Mouse (Mus musculus): Measurements from ENCODE around the gene Saa1. TPM values are rescaled to one million over a fixed set of nuclear protein-coding genes. Genes with fewer than 3 reads are reported as not detected.
"Not testable (repeated sequence)": the region's sequence is repeated elsewhere in the genome, so short reads cannot be mapped to it uniquely, and the experiment has no call there.

The Saa1 gene
- polyA plus RNA-seq, 1 experiment from 2014 or later, result 0.23 TPM

- Histone ChIP-seq H3K4me1 (ENCODE audit: control insufficient read depth, insufficient read depth, low read length) (no peaks in the 10 kb centered on the region), H3K9me3 (replicated peaks; ENCODE audit: control insufficient read depth, low read length, poor library complexity, severe bottlenecking) (no peaks in the 10 kb centered on the region), H3K9ac (ENCODE audit: low read depth, low read length) (no peak overlapping the region), H3K27me3 (ENCODE audit: control insufficient read depth, insufficient read depth, low read depth, low read length) (no peaks in the 10 kb centered on the region), H3K4me3 (ENCODE audit: low read depth, low read length) (no peak overlapping the region), H3K27ac (ENCODE audit: low read length) (no peak overlapping the region), H3K4me2 (ENCODE audit: low read length) (no peak overlapping the region), H3K36me3 (ENCODE audit: control insufficient read depth, insufficient read depth, low read length) (no peaks in the 10 kb centered on the region)
- WGBS, result 22% methylated on average over 3 of the region's 3 CpGs
- no peak for ATAC-seq
Observed at GRCm38 (mm10) chr7:46748459-46748858, 5.7 kb upstream of the Saa1 start.

- 90% methylated on average over 7 of the region's 7 CpGs for WGBS
- no peak overlapping the region for H3K4me2 ChIP-seq (ENCODE audit: low read length)
- no peaks in the 10 kb centered on the region for H3K36me3 ChIP-seq (ENCODE audit: control insufficient read depth, insufficient read depth, low read length)
- no peaks in the 10 kb centered on the region for H3K27me3 ChIP-seq (ENCODE audit: control insufficient read depth, insufficient read depth, low read depth, low read length)
- H3K4me3 ChIP-seq (ENCODE audit: low read depth, low read length), result no peak overlapping the region
- ATAC-seq, result no peak
- no peak overlapping the region for H3K9ac ChIP-seq (ENCODE audit: low read depth, low read length)
- H3K9me3 ChIP-seq (replicated peaks; ENCODE audit: control insufficient read depth, low read length, poor library complexity, severe bottlenecking), result no peaks in the 10 kb centered on the region
- no peak overlapping the region for H3K27ac ChIP-seq (ENCODE audit: low read length)
- no peaks in the 10 kb centered on the region for H3K4me1 ChIP-seq (ENCODE audit: control insufficient read depth, insufficient read depth, low read length)
Observed at GRCm38 (mm10) chr7:46746381-46746780, 3.6 kb upstream of the Saa1 start.

GRCm38 (mm10) chr7:46745816-46746215, 3.0 kb upstream of the Saa1 start:
- 83% methylated on average over 3 of the region's 3 CpGs for WGBS
- no peak overlapping the region for H3K27ac ChIP-seq (ENCODE audit: low read length)
- H3K36me3 ChIP-seq (ENCODE audit: control insufficient read depth, insufficient read depth, low read length), result no peaks in the 10 kb centered on the region
- no peak for ATAC-seq
- H3K4me1 ChIP-seq (ENCODE audit: control insufficient read depth, insufficient read depth, low read length), result no peaks in the 10 kb centered on the region
- H3K4me3 ChIP-seq (ENCODE audit: low read depth, low read length), result no peak overlapping the region
- H3K4me2 ChIP-seq (ENCODE audit: low read length), result no peak overlapping the region
- no peaks in the 10 kb centered on the region for H3K27me3 ChIP-seq (ENCODE audit: control insufficient read depth, insufficient read depth, low read depth, low read length)
- H3K9ac ChIP-seq (ENCODE audit: low read depth, low read length), result no peak overlapping the region
- no peaks in the 10 kb centered on the region for H3K9me3 ChIP-seq (replicated peaks; ENCODE audit: control insufficient read depth, low read length, poor library complexity, severe bottlenecking)

- H3K9ac ChIP-seq (ENCODE audit: low read depth, low read length); H3K27ac ChIP-seq (ENCODE audit: low read length); H3K9me3 ChIP-seq (replicated peaks; ENCODE audit: control insufficient read depth, low read length, poor library complexity, severe bottlenecking); H3K36me3 ChIP-seq (ENCODE audit: control insufficient read depth, insufficient read depth, low read length); H3K27me3 ChIP-seq (ENCODE audit: control insufficient read depth, insufficient read depth, low read depth, low read length); H3K4me2 ChIP-seq (ENCODE audit: low read length); H3K4me3 ChIP-seq (ENCODE audit: low read depth, low read length); H3K4me1 ChIP-seq (ENCODE audit: control insufficient read depth, insufficient read depth, low read length); ATAC-seq: not testable (repeated sequence)
- WGBS, result 80% methylated on average over 5 of the region's 5 CpGs
Observed at GRCm38 (mm10) chr7:46740041-46740440, 2.7 kb downstream of the Saa1 start.

- no peaks in the 10 kb centered on the region for H3K27me3 ChIP-seq (ENCODE audit: control insufficient read depth, insufficient read depth, low read depth, low read length)
- no peak for ATAC-seq
- H3K4me2 ChIP-seq (ENCODE audit: low read length), result no peak overlapping the region
- no peak overlapping the region for H3K4me3 ChIP-seq (ENCODE audit: low read depth, low read length)
- no peaks in the 10 kb centered on the region for H3K4me1 ChIP-seq (ENCODE audit: control insufficient read depth, insufficient read depth, low read length)
- H3K9ac ChIP-seq (ENCODE audit: low read depth, low read length), result no peak overlapping the region
- H3K27ac ChIP-seq (ENCODE audit: low read length), result no peak overlapping the region
- no peaks in the 10 kb centered on the region for H3K9me3 ChIP-seq (replicated peaks; ENCODE audit: control insufficient read depth, low read length, poor library complexity, severe bottlenecking)
- no peaks in the 10 kb centered on the region for H3K36me3 ChIP-seq (ENCODE audit: control insufficient read depth, insufficient read depth, low read length)
- 88% methylated on average over 12 of the region's 12 CpGs for WGBS
Observed at GRCm38 (mm10) chr7:46738561-46739460, 4.0 kb downstream of the Saa1 start.

- Histone ChIP-seq H3K27me3 (ENCODE audit: control insufficient read depth, insufficient read depth, low read depth, low read length) (no peaks in the 10 kb centered on the region), H3K4me3 (ENCODE audit: low read depth, low read length) (no peak overlapping the region), H3K4me2 (ENCODE audit: low read length) (no peak overlapping the region), H3K4me1 (ENCODE audit: control insufficient read depth, insufficient read depth, low read length) (no peaks in the 10 kb centered on the region), H3K27ac (ENCODE audit: low read length) (no peak overlapping the region), H3K36me3 (ENCODE audit: control insufficient read depth, insufficient read depth, low read length) (no peaks in the 10 kb centered on the region), H3K9ac (ENCODE audit: low read depth, low read length) (no peak overlapping the region), H3K9me3 (replicated peaks; ENCODE audit: control insufficient read depth, low read length, poor library complexity, severe bottlenecking) (no peaks in the 10 kb centered on the region)
- 94% methylated on average over 2 of the region's 2 CpGs for WGBS
- ATAC-seq, result no peak
Observed at GRCm38 (mm10) chr7:46734983-46735382, 7.8 kb downstream of the Saa1 start.

- Histone ChIP-seq H3K27me3 (ENCODE audit: control insufficient read depth, insufficient read depth, low read depth, low read length) (no peaks in the 10 kb centered on the region), H3K9me3 (replicated peaks; ENCODE audit: control insufficient read depth, low read length, poor library complexity, severe bottlenecking) (no peaks in the 10 kb centered on the region), H3K27ac (ENCODE audit: low read length) (no peak within 1 kb of the TSS), H3K36me3 (ENCODE audit: control insufficient read depth, insufficient read depth, low read length) (no peaks in the 10 kb centered on the region), H3K4me1 (ENCODE audit: control insufficient read depth, insufficient read depth, low read length) (no peaks in the 10 kb centered on the region), H3K4me2 (ENCODE audit: low read length) (no peak within 1 kb of the TSS), H3K4me3 (ENCODE audit: low read depth, low read length) (no peak within 1 kb of the TSS), H3K9ac (ENCODE audit: low read depth, low read length) (no peak within 1 kb of the TSS)
- 95% methylated on average over 4 of the region's 4 CpGs for WGBS
- ATAC-seq, result no peak
Observed at GRCm38 (mm10) chr7:46732458-46732857, 10.3 kb downstream of the Saa1 start, which contains the start of gene Saa4. Gene Saa4, minus strand, starts transcription at chr7:46732603.

GRCm38 (mm10) chr7:46727584-46727983, 15.2 kb downstream of the Saa1 start:
- no peak overlapping the region for H3K9ac ChIP-seq (ENCODE audit: low read depth, low read length)
- WGBS, result 82% methylated on average over 1 of the region's 1 CpGs
- no peak overlapping the region for H3K4me2 ChIP-seq (ENCODE audit: low read length)
- H3K36me3 ChIP-seq (ENCODE audit: control insufficient read depth, insufficient read depth, low read length), result no peaks in the 10 kb centered on the region
- no peaks in the 10 kb centered on the region for H3K9me3 ChIP-seq (replicated peaks; ENCODE audit: control insufficient read depth, low read length, poor library complexity, severe bottlenecking)
- no peaks in the 10 kb centered on the region for H3K4me1 ChIP-seq (ENCODE audit: control insufficient read depth, insufficient read depth, low read length)
- no peak overlapping the region for H3K4me3 ChIP-seq (ENCODE audit: low read depth, low read length)
- no peaks in the 10 kb centered on the region for H3K27me3 ChIP-seq (ENCODE audit: control insufficient read depth, insufficient read depth, low read depth, low read length)
- no peak overlapping the region for H3K27ac ChIP-seq (ENCODE audit: low read length)
- no peak for ATAC-seq

- ATAC-seq, result no peak
- Histone ChIP-seq H3K4me1 (ENCODE audit: control insufficient read depth, insufficient read depth, low read length) (no peaks in the 10 kb centered on the region), H3K36me3 (ENCODE audit: control insufficient read depth, insufficient read depth, low read length) (no peaks in the 10 kb centered on the region), H3K27ac (ENCODE audit: low read length) (no peak overlapping the region), H3K27me3 (ENCODE audit: control insufficient read depth, insufficient read depth, low read depth, low read length) (no peaks in the 10 kb centered on the region; the same call in 1 of the 2 replicates), H3K9ac (ENCODE audit: low read depth, low read length) (no peak overlapping the region), H3K4me2 (ENCODE audit: low read length) (no peak overlapping the region), H3K4me3 (ENCODE audit: low read depth, low read length) (no peak overlapping the region), H3K9me3 (replicated peaks; ENCODE audit: control insufficient read depth, low read length, poor library complexity, severe bottlenecking) (no peaks in the 10 kb centered on the region)
- 78% methylated on average over 5 of the region's 5 CpGs for whole genome bisulfite sequencing
Observed at GRCm38 (mm10) chr7:46724396-46724795, 18.4 kb downstream of the Saa1 start.

Data from midbrain, embryonic 16.5 days (tissue).